Mouse (Mus musculus): ENCODE results near the gene Txnrd2. TPM values are rescaled to one million over a fixed set of nuclear protein-coding genes. Genes with fewer than 3 reads are reported as not detected.

Txnrd2 gene
- polyA plus RNA-seq, 1 experiment: 21.3 TPM

DNA sequence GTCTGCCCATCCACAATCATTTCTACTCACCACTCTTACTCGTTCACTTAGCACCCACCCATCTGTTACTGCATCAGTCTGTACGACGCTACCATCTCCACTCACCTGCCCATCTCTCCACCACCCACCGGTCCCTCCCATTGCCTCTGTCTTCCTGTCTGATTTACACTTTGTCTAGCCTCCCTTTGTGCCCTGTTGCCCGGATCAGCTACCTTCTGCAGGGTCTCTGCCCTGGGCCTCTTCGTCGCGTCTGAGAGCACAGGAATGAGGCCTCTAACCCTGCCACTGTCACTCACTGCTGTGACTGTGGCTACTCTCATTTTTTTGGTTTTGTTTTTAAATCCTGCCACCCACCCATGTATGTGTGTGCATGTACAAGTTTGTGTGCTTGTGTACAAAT, 41.5 kb upstream of the Txnrd2 start:
- H3K27me3 ChIP-seq (ENCODE audit: control insufficient read depth, insufficient read depth, insufficient read length): no peaks in the 10 kb centered on the region
- no peak overlapping the region for H3ac ChIP-seq (ENCODE audit: control insufficient read depth, insufficient read length)
- H3K36me3 ChIP-seq (ENCODE audit: control insufficient read depth, insufficient read depth): no peaks in the 10 kb centered on the region
- no peak overlapping the region for H3K4me2 ChIP-seq (ENCODE audit: low read depth)
- H3K79me2 ChIP-seq (ENCODE audit: control insufficient read depth, insufficient read depth): no peaks in the 10 kb centered on the region
- TF ChIP-seq E2F4 (IDR thresholded peaks at IDR 0.05; ENCODE audit: insufficient read depth) (no peak), POLR2A (IDR thresholded peaks at IDR 0.05; ENCODE audit: insufficient read length, low read depth) (no peak), MAX (IDR thresholded peaks at IDR 0.05; ENCODE audit: low read depth) (no peak), MYOD1 (IDR thresholded peaks at IDR 0.05; ENCODE audit: control insufficient read depth in 1 of 3, insufficient read length in 2 of 3, low read depth in 2 of 3) (no peak), REST (IDR thresholded peaks at IDR 0.05; ENCODE audit: insufficient read depth, insufficient read length) (no peak), SRF (IDR thresholded peaks at IDR 0.05; ENCODE audit: control insufficient read depth, insufficient read length, low read depth) (no peak), USF1 (IDR thresholded peaks at IDR 0.05; ENCODE audit: low read depth) (no peak), MYOG (IDR thresholded peaks at IDR 0.05; ENCODE audit: control insufficient read depth in 1 of 3, insufficient read depth in 1 of 3, insufficient read length in 2 of 3, low read depth in 2 of 3) (no peak), TCF3 (IDR thresholded peaks at IDR 0.05; ENCODE audit: insufficient read length, low read depth) (no peak), TCF12 (IDR thresholded peaks at IDR 0.05; ENCODE audit: insufficient read depth, poor library complexity, severe bottlenecking) (no peak), POLR2AphosphoS2 (IDR thresholded peaks at IDR 0.05; ENCODE audit: insufficient read length, low read depth) (no peak), CEBPB (IDR thresholded peaks at IDR 0.05; ENCODE audit: insufficient read depth, poor library complexity, severe bottlenecking) (no peak)
- no peak overlapping the region for H3K4me3 ChIP-seq

DNA sequence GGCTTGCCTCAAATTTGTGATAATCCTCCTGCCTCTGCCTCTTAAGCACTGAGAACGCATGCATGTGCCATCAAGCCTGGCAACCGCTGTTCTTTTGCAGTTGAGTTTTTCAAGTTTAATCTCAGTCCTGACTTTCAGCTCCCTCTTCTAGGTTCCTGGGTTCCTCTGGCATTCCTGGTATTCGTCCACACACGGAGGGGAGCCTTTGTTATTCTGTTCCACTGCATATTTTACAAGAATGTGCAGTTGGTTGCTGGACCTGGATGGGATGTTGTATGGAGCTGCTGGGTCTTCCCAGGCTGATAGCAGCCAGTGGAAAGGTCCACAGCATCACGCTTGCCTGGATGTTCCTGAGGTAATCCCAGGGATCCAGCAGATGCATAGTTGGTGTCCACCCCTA, 40.8 kb upstream of the Txnrd2 start:
- H3K4me2 ChIP-seq (ENCODE audit: low read depth): no peak overlapping the region
- H3K27me3 ChIP-seq (ENCODE audit: control insufficient read depth, insufficient read depth, insufficient read length): no peaks in the 10 kb centered on the region
- H3K4me3 ChIP-seq: no peak overlapping the region
- H3ac ChIP-seq (ENCODE audit: control insufficient read depth, insufficient read length): no peak overlapping the region
- no peaks in the 10 kb centered on the region for H3K79me2 ChIP-seq (ENCODE audit: control insufficient read depth, insufficient read depth)
- TF ChIP-seq MYOD1 (IDR thresholded peaks at IDR 0.05; ENCODE audit: control insufficient read depth in 1 of 3, insufficient read length in 2 of 3, low read depth in 2 of 3) (no peak), MYOG (IDR thresholded peaks at IDR 0.05; ENCODE audit: control insufficient read depth in 1 of 3, insufficient read depth in 1 of 3, insufficient read length in 2 of 3, low read depth in 2 of 3) (no peak), MAX (IDR thresholded peaks at IDR 0.05; ENCODE audit: low read depth) (no peak), TCF12 (IDR thresholded peaks at IDR 0.05; ENCODE audit: insufficient read depth, poor library complexity, severe bottlenecking) (no peak), POLR2AphosphoS2 (IDR thresholded peaks at IDR 0.05; ENCODE audit: insufficient read length, low read depth) (no peak), CEBPB (IDR thresholded peaks at IDR 0.05; ENCODE audit: insufficient read depth, poor library complexity, severe bottlenecking) (no peak), TCF3 (IDR thresholded peaks at IDR 0.05; ENCODE audit: insufficient read length, low read depth) (no peak), SRF (IDR thresholded peaks at IDR 0.05; ENCODE audit: control insufficient read depth, insufficient read length, low read depth) (no peak), USF1 (IDR thresholded peaks at IDR 0.05; ENCODE audit: low read depth) (no peak), E2F4 (IDR thresholded peaks at IDR 0.05; ENCODE audit: insufficient read depth) (no peak), POLR2A (IDR thresholded peaks at IDR 0.05; ENCODE audit: insufficient read length, low read depth) (no peak), REST (IDR thresholded peaks at IDR 0.05; ENCODE audit: insufficient read depth, insufficient read length) (no peak)
- H3K36me3 ChIP-seq (ENCODE audit: control insufficient read depth, insufficient read depth): no peaks in the 10 kb centered on the region

DNA sequence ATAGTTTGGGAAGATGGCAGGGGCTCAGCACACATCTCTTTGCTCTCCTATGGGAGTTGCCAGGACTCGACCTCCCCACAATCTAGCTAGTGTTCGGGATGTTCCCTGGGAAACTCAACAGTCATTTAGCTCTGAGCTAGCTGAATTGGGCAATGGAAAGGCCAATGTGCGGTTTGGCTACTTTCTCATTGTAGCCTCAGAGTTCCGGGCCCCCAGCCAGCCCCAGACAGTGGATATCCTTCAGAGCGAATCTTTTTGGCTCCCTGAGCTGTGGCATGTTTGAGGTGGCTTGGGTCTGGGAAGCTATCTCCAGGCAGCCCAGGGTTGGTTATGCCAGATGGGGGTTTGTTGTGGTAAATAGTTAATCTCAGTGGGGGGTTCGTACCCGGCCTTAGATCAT, 39.7 kb upstream of the Txnrd2 start:
- H3K4me2 ChIP-seq (ENCODE audit: low read depth): no peak overlapping the region
- no peaks in the 10 kb centered on the region for H3K27me3 ChIP-seq (ENCODE audit: control insufficient read depth, insufficient read depth, insufficient read length)
- no peak overlapping the region for H3K4me3 ChIP-seq
- no peak for TF ChIP-seq MYOD1 (IDR thresholded peaks at IDR 0.05; ENCODE audit: control insufficient read depth in 1 of 3, insufficient read length in 2 of 3, low read depth in 2 of 3)
- no peak for TF ChIP-seq TCF12 (IDR thresholded peaks at IDR 0.05; ENCODE audit: insufficient read depth, poor library complexity, severe bottlenecking)
- TF ChIP-seq CEBPB (IDR thresholded peaks at IDR 0.05; ENCODE audit: insufficient read depth, poor library complexity, severe bottlenecking): peak; percentile 72
- H3ac ChIP-seq (ENCODE audit: control insufficient read depth, insufficient read length): no peak overlapping the region
- no peaks in the 10 kb centered on the region for H3K36me3 ChIP-seq (ENCODE audit: control insufficient read depth, insufficient read depth)
- H3K79me2 ChIP-seq (ENCODE audit: control insufficient read depth, insufficient read depth): no peaks in the 10 kb centered on the region

DNA sequence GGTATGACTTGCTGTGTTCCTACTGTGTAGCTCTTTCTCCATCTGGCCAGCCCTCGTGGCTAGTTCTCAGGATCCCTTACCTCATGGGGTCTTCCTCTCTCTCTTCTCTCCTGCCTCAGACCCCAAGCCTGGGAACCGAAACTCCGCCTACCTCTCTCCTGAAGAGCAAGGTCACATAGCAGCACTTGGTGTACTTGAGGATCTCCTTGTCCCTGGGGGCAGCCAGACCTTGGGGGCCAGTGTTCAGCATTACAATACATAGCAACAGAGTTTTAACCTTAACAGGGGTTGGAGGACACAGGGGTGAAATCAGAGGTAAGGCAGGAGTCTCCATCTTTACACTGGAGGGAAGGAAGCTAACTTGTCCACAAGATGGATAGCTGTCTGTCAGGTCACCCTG, 39.2 kb upstream of the Txnrd2 start:
- Histone ChIP-seq H3K4me3 (no peak overlapping the region), H3K27me3 (ENCODE audit: control insufficient read depth, insufficient read depth, insufficient read length) (no peaks in the 10 kb centered on the region), H3K36me3 (ENCODE audit: control insufficient read depth, insufficient read depth) (no peaks in the 10 kb centered on the region), H3K4me2 (ENCODE audit: low read depth) (no peak overlapping the region), H3K79me2 (ENCODE audit: control insufficient read depth, insufficient read depth) (no peaks in the 10 kb centered on the region), H3ac (ENCODE audit: control insufficient read depth, insufficient read length) (no peak overlapping the region)
- no peak for TF ChIP-seq REST (IDR thresholded peaks at IDR 0.05; ENCODE audit: insufficient read depth, insufficient read length)
- no peak for TF ChIP-seq MYOG (IDR thresholded peaks at IDR 0.05; ENCODE audit: control insufficient read depth in 1 of 3, insufficient read depth in 1 of 3, insufficient read length in 2 of 3, low read depth in 2 of 3)
- no peak for TF ChIP-seq E2F4 (IDR thresholded peaks at IDR 0.05; ENCODE audit: insufficient read depth)
- TF ChIP-seq TCF12 (IDR thresholded peaks at IDR 0.05; ENCODE audit: insufficient read depth, poor library complexity, severe bottlenecking): no peak
- TF ChIP-seq POLR2A (IDR thresholded peaks at IDR 0.05; ENCODE audit: insufficient read length, low read depth): no peak
- no peak for TF ChIP-seq USF1 (IDR thresholded peaks at IDR 0.05; ENCODE audit: low read depth)
- no peak for TF ChIP-seq TCF3 (IDR thresholded peaks at IDR 0.05; ENCODE audit: insufficient read length, low read depth)
- no peak for TF ChIP-seq POLR2AphosphoS2 (IDR thresholded peaks at IDR 0.05; ENCODE audit: insufficient read length, low read depth)
- TF ChIP-seq MAX (IDR thresholded peaks at IDR 0.05; ENCODE audit: low read depth): no peak
- no peak for TF ChIP-seq SRF (IDR thresholded peaks at IDR 0.05; ENCODE audit: control insufficient read depth, insufficient read length, low read depth)
- no peak for TF ChIP-seq MYOD1 (IDR thresholded peaks at IDR 0.05; ENCODE audit: control insufficient read depth in 1 of 3, insufficient read length in 2 of 3, low read depth in 2 of 3)
- no peak for TF ChIP-seq CEBPB (IDR thresholded peaks at IDR 0.05; ENCODE audit: insufficient read depth, poor library complexity, severe bottlenecking)

Measured in myocyte (in vitro differentiated cells).